Mouse (Mus musculus) cerebellum, adult 8-10 months (tissue): ENCODE measurements around the gene Prkg1.
"Not testable (repeated sequence)": the region's sequence is repeated elsewhere in the genome, so short reads cannot be mapped to it uniquely, and the experiment has no call there.

Experiments
- DNase-seq: peaks from one replicate; pipeline ENCODE4 v3.0.0; 2022

Gene Prkg1

GRCm38 (mm10) chr19:31424319-31424718, 340.5 kb downstream of the Prkg1 start:
- DNase-seq = no peak

GRCm38 (mm10) chr19:31413571-31413970, 351.3 kb downstream of the Prkg1 start:
- no peak for DNase-seq

- no peak for DNase-seq
Measured at GRCm38 (mm10) chr19:31396096-31396495, 368.7 kb downstream of the Prkg1 start.

- DNase-seq = no peak
Measured at GRCm38 (mm10) chr19:31385353-31385752, 379.5 kb downstream of the Prkg1 start.

GRCm38 (mm10) chr19:31383881-31384280, 381.0 kb downstream of the Prkg1 start:
- DNase-seq = no peak

- DNase-seq = no peak
Measured at GRCm38 (mm10) chr19:31370106-31370505, 394.7 kb downstream of the Prkg1 start.

- no peak for DNase-seq
Measured at GRCm38 (mm10) chr19:31369116-31369515, 395.7 kb downstream of the Prkg1 start.

GRCm38 (mm10) chr19:31362051-31362450, 402.8 kb downstream of the Prkg1 start:
- DNase-seq = no peak

GRCm38 (mm10) chr19:31361575-31361974, 403.3 kb downstream of the Prkg1 start:
- DNase-seq = no peak

- DNase-seq = peak; percentile 10
Measured at GRCm38 (mm10) chr19:31361161-31361560, 403.7 kb downstream of the Prkg1 start.

GRCm38 (mm10) chr19:31354959-31355358, 409.9 kb downstream of the Prkg1 start:
- no peak for DNase-seq

- not testable (repeated sequence) for DNase-seq
Measured at GRCm38 (mm10) chr19:31352784-31353183, 412.0 kb downstream of the Prkg1 start.

- DNase-seq = no peak
Measured at GRCm38 (mm10) chr19:31351796-31352195, 413.0 kb downstream of the Prkg1 start.

GRCm38 (mm10) chr19:31342150-31342549, 422.7 kb downstream of the Prkg1 start:
- peak; percentile 14 for DNase-seq

- no peak for DNase-seq
Measured at GRCm38 (mm10) chr19:31340898-31341297, 423.9 kb downstream of the Prkg1 start.

- no peak for DNase-seq
Measured at GRCm38 (mm10) chr19:31338355-31339101, 426.3 kb downstream of the Prkg1 start.

- no peak for DNase-seq
Measured at GRCm38 (mm10) chr19:31337863-31338217, 427.0 kb downstream of the Prkg1 start.

- DNase-seq = no peak
Measured at GRCm38 (mm10) chr19:31337163-31337862, 427.5 kb downstream of the Prkg1 start.

- DNase-seq = no peak
Measured at GRCm38 (mm10) chr19:31336381-31336780, 428.5 kb downstream of the Prkg1 start.

GRCm38 (mm10) chr19:31329893-31330292, 434.9 kb downstream of the Prkg1 start:
- no peak for DNase-seq

- DNase-seq = no peak
Measured at GRCm38 (mm10) chr19:31304760-31305159, 460.1 kb downstream of the Prkg1 start.

GRCm38 (mm10) chr19:31291231-31291630, 473.6 kb downstream of the Prkg1 start:
- no peak for DNase-seq

GRCm38 (mm10) chr19:31284581-31284980, 480.3 kb downstream of the Prkg1 start:
- no peak for DNase-seq

- DNase-seq = no peak
Measured at GRCm38 (mm10) chr19:31284126-31284525, 480.7 kb downstream of the Prkg1 start.
